Mouse (Mus musculus): ENCODE measurements at regions not wholly inside any gene's neighbourhood (a gene's known extent, or its start where the extent isn't known, plus 50 kb on each side); places are given as distances from the start of the nearest gene placed in this dataset.

GRCm38 (mm10) chr7:73881252-73882042, 132.0 kb downstream of the St8sia2 start:
- Histone ChIP-seq H3K4me1 (ENCODE audit: control insufficient read depth, insufficient read depth, low read length) (no peaks in the 10 kb centered on the region), H3K4me2 (ENCODE audit: low read depth) (no peak overlapping the region), H3K36me3 (ENCODE audit: control insufficient read depth, insufficient read depth, low read length) (no peaks in the 10 kb centered on the region), H3K9ac (ENCODE audit: low read length) (no peak overlapping the region), H3K27ac (ENCODE audit: low read depth, low read length) (no peak overlapping the region), H3K27me3 (ENCODE audit: control insufficient read depth, insufficient read depth, low read length) (no peaks in the 10 kb centered on the region), H3K4me3 (ENCODE audit: low read depth, low read length) (no peak overlapping the region), H3K9me3 (ENCODE audit: control insufficient read depth, low read length) (no peaks in the 10 kb centered on the region)
- ATAC-seq (ENCODE audit: insufficient read depth, low FRiP score, low TSS enrichment) (no peak), DNase-seq (ENCODE audit: low spot score) (no peak)
- WGBS = 92% methylated on average over 13 of the region's 13 CpGs

GRCm38 (mm10) chr7:73886152-73886551, 127.3 kb downstream of the St8sia2 start:
- H3K4me1 ChIP-seq (ENCODE audit: control insufficient read depth, insufficient read depth, low read length) = no peaks in the 10 kb centered on the region
- 68% methylated on average over 7 of the region's 7 CpGs for WGBS
- no peak overlapping the region for H3K4me3 ChIP-seq (ENCODE audit: low read depth, low read length)
- no peaks in the 10 kb centered on the region for H3K36me3 ChIP-seq (ENCODE audit: control insufficient read depth, insufficient read depth, low read length)
- ATAC-seq (ENCODE audit: insufficient read depth, low FRiP score, low TSS enrichment) (no peak), DNase-seq (ENCODE audit: low spot score) (no peak)
- H3K27ac ChIP-seq (ENCODE audit: low read depth, low read length) = no peak overlapping the region
- H3K27me3 ChIP-seq (ENCODE audit: control insufficient read depth, insufficient read depth, low read length) = no peaks in the 10 kb centered on the region
- no peak overlapping the region for H3K9ac ChIP-seq (ENCODE audit: low read length)
- H3K9me3 ChIP-seq (ENCODE audit: control insufficient read depth, low read length) = no peaks in the 10 kb centered on the region
- no peak overlapping the region for H3K4me2 ChIP-seq (ENCODE audit: low read depth)
